Mouse (Mus musculus) embryonic fibroblast, embryonic 13.5 days (primary cell): Measurements from ENCODE around the gene Hectd4.

Source experiments
- CTCF ChIP-seq: IDR thresholded peaks from 2 replicates; pipeline ENCODE4 v1.5.1; 2011; ENCODE audit warnings: mild to moderate bottlenecking, control low read depth, low read length, moderate library complexity, borderline replicate concordance; ENCODE audit not compliant: insufficient read depth
- POLR2A ChIP-seq: IDR thresholded peaks from 2 replicates; pipeline ENCODE4 v1.6.1; 2011; ENCODE audit warnings: low read depth, mild to moderate bottlenecking, control low read depth, low read length, moderate library complexity

DNA sequence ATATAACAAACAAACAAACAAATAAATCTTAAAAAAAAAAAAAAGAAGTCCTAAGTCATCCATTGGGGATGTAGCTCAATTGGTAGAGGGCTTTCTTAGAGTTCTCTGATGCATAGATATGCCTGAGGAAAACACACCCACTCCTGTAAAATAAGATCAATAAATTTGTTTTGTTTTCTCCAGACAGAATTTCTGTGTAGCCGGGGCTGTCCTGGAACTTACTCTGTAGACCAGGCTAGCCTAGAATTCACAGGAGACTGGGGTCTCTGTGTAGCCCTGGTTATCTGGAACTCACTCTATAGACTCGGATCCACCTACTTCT, 2.7 kb upstream of the Hectd4 start:
- TF ChIP-seq CTCF = no peak
- no peak for TF ChIP-seq POLR2A
